Mouse (Mus musculus): ENCODE measurements around the gene Bnc2.

GRCm38 (mm10) chr4:84672181-84672791, 2.8 kb downstream of the Bnc2 start:
- TF ChIP-seq CTCF (IDR thresholded peaks at IDR 0.05; ENCODE audit: low read depth, low read length) (no peak), GATA1 (IDR thresholded peaks at IDR 0.05; ENCODE audit: borderline replicate concordance, low read length) (no peak), TAL1 (conservative IDR thresholded peaks at IDR 0.05; ENCODE audit: low read depth, low read length) (no peak), GATA2 (IDR thresholded peaks at IDR 0.05; ENCODE audit: borderline replicate concordance, low read depth, low read length) (no peak), POLR2AphosphoS5 (IDR thresholded peaks at IDR 0.05; ENCODE audit: insufficient replicate concordance, low read depth, low read length) (no peak)

Measured in G1E (cell line).